Mouse (Mus musculus): ENCODE measurements at regions not wholly inside any gene's neighbourhood (a gene's known extent, or its start where the extent isn't known, plus 50 kb on each side); places are given as distances from the start of the nearest gene placed in this dataset.
A peak's percentile ranks its signal among the peaks of the same experiment; 100 is the strongest.

GRCm38 (mm10) chr4:143020658-143021057, 192.1 kb downstream of the Prdm2 start:
- Histone ChIP-seq H3K9ac (no peak overlapping the region), H3K36me3 (no peaks in the 10 kb centered on the region), H3K27ac (ENCODE audit: poor library complexity, severe bottlenecking) (no peak overlapping the region), H3K4me3 (no peak overlapping the region), H3K9me3 (replicated peaks) (no peaks in the 10 kb centered on the region), H3K27me3 (replicated peaks) (peaks cover 41% of the 10 kb centered on the region), H3K4me2 (no peak overlapping the region), H3K4me1 (replicated peaks) (no peaks in the 10 kb centered on the region)
- 64% methylated on average over 4 of the region's 4 CpGs for whole genome bisulfite sequencing
- no peak for ATAC-seq (ENCODE audit: insufficient number of reproducible peaks, low FRiP score)

GRCm38 (mm10) chr4:143012900-143013299, 199.9 kb downstream of the Prdm2 start:
- Histone ChIP-seq H3K36me3 (no peaks in the 10 kb centered on the region), H3K4me3 (no peak overlapping the region), H3K9me3 (replicated peaks) (no peaks in the 10 kb centered on the region), H3K27ac (ENCODE audit: poor library complexity, severe bottlenecking) (no peak overlapping the region), H3K4me2 (no peak overlapping the region), H3K4me1 (replicated peaks) (peaks cover 9% of the 10 kb centered on the region; the same call in 1 of the 2 replicates), H3K27me3 (replicated peaks) (peaks cover 53% of the 10 kb centered on the region), H3K9ac (no peak overlapping the region)
- no peak for ATAC-seq (ENCODE audit: insufficient number of reproducible peaks, low FRiP score)
- 50% methylated on average over 8 of the region's 8 CpGs for WGBS

DNA sequence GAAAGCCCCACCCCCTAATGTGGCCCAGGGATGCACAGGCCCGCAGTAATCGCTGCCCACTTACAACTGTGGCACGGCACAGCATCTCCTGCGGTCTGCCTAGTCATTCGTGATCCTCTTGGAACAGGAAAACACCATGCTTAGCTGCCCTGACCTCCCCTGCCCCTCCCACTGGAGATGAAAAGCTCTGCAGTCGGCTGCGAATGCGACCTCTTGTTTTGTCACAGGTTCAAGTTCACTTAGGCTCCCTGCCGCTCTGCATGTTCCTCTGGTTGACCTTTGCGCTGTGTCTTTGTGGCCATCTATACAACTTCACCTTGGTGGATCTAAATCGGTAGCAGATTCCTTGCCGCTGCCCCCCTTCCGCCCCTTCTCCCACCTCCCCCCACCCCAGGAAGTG, 210.8 kb downstream of the Prdm2 start:
- 35% methylated on average over 13 of the region's 13 CpGs for WGBS
- Histone ChIP-seq H3K36me3 (no peaks in the 10 kb centered on the region), H3K9me3 (replicated peaks) (no peaks in the 10 kb centered on the region), H3K4me3 (no peak overlapping the region), H3K4me2 (no peak overlapping the region), H3K27ac (ENCODE audit: poor library complexity, severe bottlenecking) (no peak overlapping the region), H3K27me3 (replicated peaks) (peaks cover 17% of the 10 kb centered on the region), H3K4me1 (replicated peaks) (no peaks in the 10 kb centered on the region), H3K9ac (no peak overlapping the region)
- no peak for ATAC-seq (ENCODE audit: insufficient number of reproducible peaks, low FRiP score)

DNA sequence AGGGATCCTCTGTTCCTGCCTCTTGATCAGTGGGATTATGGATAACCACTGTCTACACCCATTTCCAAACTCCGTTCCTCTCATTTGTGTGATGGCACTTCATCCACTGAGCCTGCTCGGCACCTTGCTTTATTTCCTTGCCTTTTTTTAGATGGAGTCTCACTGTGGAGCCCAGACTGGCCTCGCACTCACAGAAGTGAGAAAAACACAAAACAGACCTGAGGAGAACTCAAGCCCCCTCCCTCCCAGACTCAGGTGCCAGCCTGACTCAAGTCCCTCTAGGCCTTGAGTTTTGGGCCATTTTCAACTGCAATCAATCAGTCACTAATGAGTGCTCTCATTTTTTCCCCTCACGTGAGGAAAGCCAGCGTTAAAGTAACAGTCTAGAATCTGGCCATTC, 211.3 kb downstream of the Prdm2 start:
- ATAC-seq (ENCODE audit: insufficient number of reproducible peaks, low FRiP score): no peak
- 41% methylated on average over 5 of the region's 5 CpGs for WGBS

DNA sequence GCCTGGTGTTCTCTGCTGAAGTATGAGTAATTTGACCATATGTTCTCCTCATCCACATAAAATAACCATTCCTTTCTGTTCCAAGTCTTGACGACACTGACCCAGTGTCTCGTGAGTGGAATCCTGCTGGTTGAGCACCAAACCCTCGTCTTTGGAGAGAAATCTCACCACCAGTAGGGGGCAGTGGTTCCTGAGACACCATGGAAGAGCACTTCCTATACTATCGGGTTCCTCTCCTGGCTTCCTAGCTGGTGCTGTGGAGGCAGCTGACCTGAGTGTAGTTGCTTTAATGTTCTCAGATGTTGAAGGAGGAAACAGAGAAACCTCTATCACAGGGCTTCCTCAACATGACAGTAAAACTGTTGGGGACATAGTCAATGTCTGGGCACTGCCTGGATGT, 216.4 kb downstream of the Prdm2 start:
- Histone ChIP-seq H3K4me1 (replicated peaks) (no peaks in the 10 kb centered on the region), H3K4me2 (no peak overlapping the region), H3K9ac (no peak overlapping the region), H3K4me3 (no peak overlapping the region), H3K36me3 (no peaks in the 10 kb centered on the region), H3K27ac (ENCODE audit: poor library complexity, severe bottlenecking) (no peak overlapping the region), H3K27me3 (replicated peaks) (0 out of 2 replicates have a peak, but pooled peaks cover 3% of the 10 kb centered on the region), H3K9me3 (replicated peaks) (no peaks in the 10 kb centered on the region)
- ATAC-seq (ENCODE audit: insufficient number of reproducible peaks, low FRiP score): no peak
- WGBS: 61% methylated on average over 4 of the region's 4 CpGs

More for the DNA sequence above, 211.3 kb downstream of the Prdm2 start:
- Histone ChIP-seq H3K9me3 (replicated peaks) (no peaks in the 10 kb centered on the region), H3K4me2 (no peak overlapping the region), H3K9ac (no peak overlapping the region), H3K27me3 (replicated peaks) (peaks cover 17% of the 10 kb centered on the region), H3K4me1 (replicated peaks) (no peaks in the 10 kb centered on the region), H3K36me3 (no peaks in the 10 kb centered on the region), H3K27ac (ENCODE audit: poor library complexity, severe bottlenecking) (no peak overlapping the region), H3K4me3 (no peak overlapping the region)

DNA sequence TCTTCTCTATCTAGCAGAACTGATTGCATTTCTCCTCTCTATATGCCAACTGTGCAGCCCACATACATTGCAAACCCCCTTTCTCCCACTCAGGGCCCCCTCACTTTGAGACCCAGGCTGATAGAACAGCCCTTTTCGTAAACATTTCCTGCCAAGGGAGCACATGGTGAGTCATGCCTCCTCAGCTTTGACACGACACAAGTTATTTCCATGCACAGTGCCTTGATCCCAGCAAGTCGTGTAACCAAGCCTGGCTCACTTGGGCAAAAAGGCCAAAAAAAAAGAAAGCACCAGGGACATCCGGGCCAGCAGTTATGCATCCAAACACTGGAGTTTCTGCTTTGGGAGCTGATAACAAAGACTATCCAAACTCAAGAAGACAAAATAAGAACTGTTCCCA, 221.4 kb downstream of the Prdm2 start:
- no peak overlapping the region for H3K27ac ChIP-seq (ENCODE audit: poor library complexity, severe bottlenecking)
- WGBS: 46% methylated on average over 4 of the region's 4 CpGs
- H3K9me3 ChIP-seq (replicated peaks): no peaks in the 10 kb centered on the region
- no peak overlapping the region for H3K4me2 ChIP-seq
- H3K4me1 ChIP-seq (replicated peaks): no peaks in the 10 kb centered on the region
- no peak overlapping the region for H3K9ac ChIP-seq
- ATAC-seq (ENCODE audit: insufficient number of reproducible peaks, low FRiP score): no peak
- no peaks in the 10 kb centered on the region for H3K27me3 ChIP-seq (replicated peaks)
- no peak overlapping the region for H3K4me3 ChIP-seq
- no peaks in the 10 kb centered on the region for H3K36me3 ChIP-seq

GRCm38 (mm10) chr4:142989175-142989574, 223.6 kb downstream of the Prdm2 start:
- H3K27ac ChIP-seq (ENCODE audit: poor library complexity, severe bottlenecking): no peak overlapping the region
- no peaks in the 10 kb centered on the region for H3K36me3 ChIP-seq
- H3K27me3 ChIP-seq (replicated peaks): no peaks in the 10 kb centered on the region
- peak overlapping the region; percentile 49 for H3K4me2 ChIP-seq
- no peaks in the 10 kb centered on the region for H3K9me3 ChIP-seq (replicated peaks)
- no peak overlapping the region for H3K9ac ChIP-seq
- no peaks in the 10 kb centered on the region for H3K4me1 ChIP-seq (replicated peaks)
- H3K4me3 ChIP-seq: peak overlapping the region; percentile 10; the same call in 1 of the 2 replicates
- no peak for ATAC-seq (ENCODE audit: insufficient number of reproducible peaks, low FRiP score)
- WGBS: 11% methylated on average over 8 of the region's 8 CpGs

- no peak overlapping the region for H3K9ac ChIP-seq
- no peak overlapping the region for H3K4me3 ChIP-seq
- WGBS: 66% methylated on average over 6 of the region's 6 CpGs
- H3K9me3 ChIP-seq (replicated peaks): no peaks in the 10 kb centered on the region
- H3K36me3 ChIP-seq: no peaks in the 10 kb centered on the region
- H3K27me3 ChIP-seq (replicated peaks): 0 out of 2 replicates have a peak, but pooled peaks cover 4% of the 10 kb centered on the region
- no peaks in the 10 kb centered on the region for H3K4me1 ChIP-seq (replicated peaks)
- H3K4me2 ChIP-seq: no peak overlapping the region
- H3K27ac ChIP-seq (ENCODE audit: poor library complexity, severe bottlenecking): no peak overlapping the region
- no peak for ATAC-seq (ENCODE audit: insufficient number of reproducible peaks, low FRiP score)
Observed at GRCm38 (mm10) chr4:142983295-142983624, 229.5 kb downstream of the Prdm2 start.

GRCm38 (mm10) chr4:142982585-142983294, 230.1 kb downstream of the Prdm2 start:
- Histone ChIP-seq H3K27ac (ENCODE audit: poor library complexity, severe bottlenecking) (no peak overlapping the region), H3K27me3 (replicated peaks) (0 out of 2 replicates have a peak, but pooled peaks cover 4% of the 10 kb centered on the region), H3K36me3 (no peaks in the 10 kb centered on the region), H3K4me2 (no peak overlapping the region), H3K9ac (no peak overlapping the region), H3K9me3 (replicated peaks) (no peaks in the 10 kb centered on the region), H3K4me1 (replicated peaks) (no peaks in the 10 kb centered on the region), H3K4me3 (no peak overlapping the region)
- no peak for ATAC-seq (ENCODE audit: insufficient number of reproducible peaks, low FRiP score)
- 60% methylated on average over 8 of the region's 8 CpGs for WGBS

DNA sequence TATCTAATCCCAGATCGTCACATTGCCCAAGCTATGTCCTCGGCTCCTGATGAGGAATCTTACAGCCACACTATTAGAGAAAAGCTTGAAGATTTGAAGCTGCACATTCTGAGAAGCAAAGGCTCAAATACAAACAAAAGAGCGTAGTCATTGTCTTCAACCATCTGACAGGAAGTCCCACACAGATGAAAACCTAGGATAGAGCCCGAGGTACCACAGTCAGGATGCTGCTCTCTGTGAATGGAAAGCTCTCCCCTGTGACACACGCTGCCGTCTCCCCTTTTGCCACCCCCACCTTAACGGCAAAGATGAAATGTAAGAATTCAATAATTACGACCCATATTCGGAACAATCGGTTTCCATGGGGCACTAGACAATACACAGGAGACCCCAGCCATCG, 237.2 kb downstream of the Prdm2 start:
- WGBS: 69% methylated on average over 11 of the region's 11 CpGs

GRCm38 (mm10) chr4:142970040-142970439, 242.8 kb downstream of the Prdm2 start:
- ATAC-seq (ENCODE audit: insufficient number of reproducible peaks, low FRiP score): no peak
- H3K9me3 ChIP-seq (replicated peaks): peaks cover 3% of the 10 kb centered on the region; the same call in 1 of the 2 replicates
- H3K27ac ChIP-seq (ENCODE audit: poor library complexity, severe bottlenecking): no peak overlapping the region
- no peaks in the 10 kb centered on the region for H3K27me3 ChIP-seq (replicated peaks)
- H3K4me1 ChIP-seq (replicated peaks): no peaks in the 10 kb centered on the region
- H3K4me3 ChIP-seq: no peak overlapping the region
- H3K4me2 ChIP-seq: no peak overlapping the region
- no peaks in the 10 kb centered on the region for H3K36me3 ChIP-seq
- H3K9ac ChIP-seq: no peak overlapping the region
- WGBS: 84% methylated on average over 4 of the region's 4 CpGs

More for the DNA sequence above, 237.2 kb downstream of the Prdm2 start:
- Histone ChIP-seq H3K4me2 (no peak overlapping the region), H3K9me3 (replicated peaks) (no peaks in the 10 kb centered on the region), H3K4me1 (replicated peaks) (no peaks in the 10 kb centered on the region), H3K4me3 (no peak overlapping the region), H3K36me3 (no peaks in the 10 kb centered on the region), H3K27me3 (replicated peaks) (no peaks in the 10 kb centered on the region), H3K27ac (ENCODE audit: poor library complexity, severe bottlenecking) (no peak overlapping the region), H3K9ac (no peak overlapping the region)
- ATAC-seq (ENCODE audit: insufficient number of reproducible peaks, low FRiP score): no peak

GRCm38 (mm10) chr4:142967604-142968003, 245.2 kb downstream of the Prdm2 start:
- H3K9ac ChIP-seq: no peak overlapping the region
- 74% methylated on average over 2 of the region's 2 CpGs for WGBS
- no peak for ATAC-seq (ENCODE audit: insufficient number of reproducible peaks, low FRiP score)
- H3K36me3 ChIP-seq: no peaks in the 10 kb centered on the region
- no peaks in the 10 kb centered on the region for H3K4me1 ChIP-seq (replicated peaks)
- H3K9me3 ChIP-seq (replicated peaks): peaks cover 3% of the 10 kb centered on the region; the same call in 1 of the 2 replicates
- no peak overlapping the region for H3K4me3 ChIP-seq
- no peak overlapping the region for H3K27ac ChIP-seq (ENCODE audit: poor library complexity, severe bottlenecking)
- no peak overlapping the region for H3K4me2 ChIP-seq
- H3K27me3 ChIP-seq (replicated peaks): no peaks in the 10 kb centered on the region

All from heart, embryonic 12.5 days (tissue).